Mouse (Mus musculus): ENCODE data around the gene Ipo5.

The Ipo5 gene

DNA sequence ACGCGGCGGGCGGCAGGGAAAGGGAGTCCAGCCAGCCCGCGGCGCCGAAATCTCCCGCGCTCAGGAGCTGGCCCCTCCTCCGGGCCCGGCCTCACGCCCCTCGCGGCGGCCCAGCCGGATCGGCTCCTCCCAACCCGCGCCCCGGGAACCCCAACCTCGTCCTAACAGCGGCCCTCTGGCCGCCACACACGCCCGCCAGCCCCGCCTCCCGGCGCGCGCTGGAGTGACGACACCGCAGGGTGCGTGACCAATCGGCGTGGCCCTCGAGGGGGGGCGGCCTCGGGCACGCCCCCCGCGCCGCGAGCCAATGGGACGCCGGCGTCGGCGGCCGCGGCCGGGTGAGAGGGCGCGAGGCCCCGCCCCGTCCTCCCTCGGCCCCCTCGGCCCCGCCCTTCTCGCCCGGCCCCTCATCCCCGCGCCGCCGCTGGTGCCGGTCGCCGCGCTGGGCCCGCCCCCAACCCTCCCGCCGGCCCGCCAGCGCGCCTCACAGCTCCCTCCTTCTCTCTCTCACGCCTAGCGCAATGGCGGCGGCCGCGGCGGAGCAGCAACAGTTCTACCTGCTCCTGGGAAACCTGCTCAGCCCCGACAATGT lies at the start of gene Ipo5:
Gene Ipo5, plus strand, starts transcription at position 492 of the 592 bp plus-strand sequence.
- DNase-seq (ENCODE audit: low spot score in 2 of 2): peak; percentile 97

DNA sequence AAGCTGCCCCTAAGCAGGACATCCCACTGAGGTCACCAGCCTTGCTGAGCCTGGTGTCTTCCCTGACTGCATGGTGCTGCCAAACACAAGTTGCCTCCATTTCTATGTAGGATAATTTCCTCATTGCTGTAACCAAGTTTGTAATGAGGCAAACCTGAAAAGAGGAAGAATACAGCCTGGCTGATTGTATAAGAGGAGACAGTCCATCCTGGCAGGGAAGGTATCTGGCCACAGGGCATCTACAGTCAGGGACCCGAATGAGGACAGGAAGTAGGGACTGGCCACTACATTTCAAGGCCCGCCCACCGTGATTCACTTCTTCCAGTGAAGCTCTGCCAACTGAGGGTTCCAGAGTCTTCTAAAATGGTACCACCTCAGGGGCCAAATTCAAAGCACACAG lies 47.8 kb upstream of the Ipo5 start:
- DNase-seq (ENCODE audit: low spot score in 2 of 2): no peak

DNA sequence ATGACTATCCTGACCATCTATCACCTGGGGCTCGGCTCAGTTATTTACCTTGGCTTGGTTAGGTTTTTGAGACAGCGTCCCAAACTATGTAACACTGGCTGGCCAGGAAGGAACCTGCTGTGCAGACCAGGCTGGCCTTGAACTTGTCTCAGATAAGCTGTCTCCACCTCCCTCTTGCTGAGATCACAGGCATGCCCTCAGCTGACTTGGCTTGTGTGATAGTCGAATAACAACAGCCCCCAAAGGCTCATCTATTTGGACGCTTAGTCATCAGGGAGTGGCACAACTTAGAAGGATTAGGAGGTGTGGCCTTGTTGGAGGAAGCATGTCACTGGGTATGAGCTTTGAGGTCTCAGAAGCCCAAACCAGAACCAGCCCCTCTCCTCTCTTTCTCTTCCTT lies 46.1 kb upstream of the Ipo5 start:
- no peak for DNase-seq (ENCODE audit: low spot score in 2 of 2)

DNA sequence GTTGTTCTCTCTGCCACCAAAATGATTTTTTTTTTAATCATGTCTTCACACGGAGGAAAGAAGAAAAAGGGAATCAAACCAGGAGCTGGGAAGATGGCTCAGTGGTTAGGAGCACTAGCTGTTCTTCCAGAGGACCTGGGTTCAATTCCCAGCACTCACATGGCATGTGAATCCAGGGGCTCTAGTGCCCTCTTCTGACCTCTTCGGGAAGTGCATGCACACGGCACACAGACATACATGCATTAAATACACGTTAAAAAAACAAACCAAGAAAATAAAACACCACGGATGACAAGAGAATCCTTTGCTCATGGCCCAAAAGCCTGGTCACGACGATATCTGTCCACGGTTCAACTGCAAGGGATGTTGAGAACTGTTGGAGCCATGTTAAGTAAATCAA lies 44.5 kb upstream of the Ipo5 start:
- DNase-seq (ENCODE audit: low spot score in 2 of 2): no peak

GRCm38 (mm10) chr14:120867121-120867520 lies 43.9 kb upstream of the Ipo5 start:
- DNase-seq (ENCODE audit: low spot score in 2 of 2): peak in 1 of 2 experiments; percentile 49

- DNase-seq (ENCODE audit: low spot score in 2 of 2): no peak
These were observed 42.5 kb upstream of the Ipo5 start for GRCm38 (mm10) chr14:120868494-120868893.

GRCm38 (mm10) chr14:120870736-120871135 lies 40.3 kb upstream of the Ipo5 start:
- DNase-seq (ENCODE audit: low spot score in 2 of 2): no peak

DNA sequence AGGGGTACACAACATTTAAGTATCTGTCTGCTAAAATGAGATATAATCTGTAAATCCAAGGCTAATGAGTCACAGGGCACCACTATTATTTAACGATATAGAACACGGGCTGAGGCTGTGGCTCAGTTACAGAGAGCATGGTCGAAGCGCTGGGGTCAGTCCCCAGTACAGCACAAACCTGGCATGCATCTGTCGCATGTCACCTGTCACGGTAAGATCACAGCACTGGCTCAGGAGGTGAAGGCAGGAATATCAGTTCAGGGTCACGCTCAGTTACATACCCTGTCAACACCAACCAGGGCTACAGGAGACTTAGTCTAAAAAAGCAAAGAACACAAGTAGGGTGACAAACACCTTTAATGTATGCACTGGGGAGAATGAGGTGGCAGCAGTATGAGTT lies 36.6 kb upstream of the Ipo5 start:
- no peak for DNase-seq (ENCODE audit: low spot score in 2 of 2)

GRCm38 (mm10) chr14:120875144-120875543 lies 35.9 kb upstream of the Ipo5 start:
- DNase-seq (ENCODE audit: low spot score in 2 of 2): no peak

GRCm38 (mm10) chr14:120875811-120876388 lies 35.1 kb upstream of the Ipo5 start:
- no peak for DNase-seq (ENCODE audit: low spot score in 2 of 2)

GRCm38 (mm10) chr14:120877147-120877546 lies 33.9 kb upstream of the Ipo5 start:
- DNase-seq (ENCODE audit: low spot score in 2 of 2): no peak

- DNase-seq (ENCODE audit: low spot score in 2 of 2): no peak
These were observed 32.0 kb upstream of the Ipo5 start for GRCm38 (mm10) chr14:120879026-120879425.

- DNase-seq (ENCODE audit: low spot score in 2 of 2): no peak
These were observed 30.4 kb upstream of the Ipo5 start for GRCm38 (mm10) chr14:120880601-120881000.

GRCm38 (mm10) chr14:120881054-120881453 lies 30.0 kb upstream of the Ipo5 start:
- no peak for DNase-seq (ENCODE audit: low spot score in 2 of 2)

GRCm38 (mm10) chr14:120888681-120889080 lies 22.3 kb upstream of the Ipo5 start:
- no peak for DNase-seq (ENCODE audit: low spot score in 2 of 2)

DNA sequence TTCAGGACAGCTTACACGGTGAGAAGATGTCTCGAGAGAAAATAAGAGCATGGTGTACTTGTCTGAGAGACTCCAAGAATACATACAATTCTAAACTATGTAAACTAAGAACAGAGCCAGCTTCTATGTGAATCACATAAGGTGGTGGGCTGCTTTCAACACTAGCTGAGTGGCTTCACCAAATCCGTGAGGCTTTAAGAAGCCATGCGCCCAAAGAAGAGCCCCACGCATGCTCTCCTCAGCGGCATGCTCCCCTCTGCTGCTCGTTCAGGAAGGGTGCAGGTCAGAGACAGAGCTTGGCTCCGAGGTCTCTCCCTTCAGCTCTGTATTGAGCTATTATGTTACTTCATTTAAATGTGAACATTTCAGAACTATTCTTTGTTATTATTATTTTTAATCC lies 18.7 kb upstream of the Ipo5 start:
- no peak for DNase-seq (ENCODE audit: low spot score in 2 of 2)

- DNase-seq (ENCODE audit: low spot score in 2 of 2): no peak
These were observed 14.4 kb upstream of the Ipo5 start for GRCm38 (mm10) chr14:120896613-120897012.

DNA sequence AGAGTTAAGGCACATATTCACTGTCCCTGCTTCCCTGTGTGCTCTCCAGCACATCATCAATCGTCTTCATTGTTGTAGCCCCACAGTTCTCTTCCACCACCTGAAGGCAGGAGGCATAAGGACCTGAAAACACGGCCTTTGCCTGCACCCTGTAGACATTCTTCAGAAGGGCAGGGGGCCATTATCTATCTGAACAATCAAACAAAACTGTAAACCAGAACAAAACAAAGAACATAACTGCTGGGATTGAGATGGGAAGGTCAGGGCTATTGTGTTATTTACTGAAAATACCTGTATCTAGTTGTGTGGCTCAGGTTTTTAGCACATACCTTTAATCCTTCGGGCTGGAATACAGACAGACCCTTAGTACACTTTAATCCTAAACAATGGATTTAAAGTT lies 12.1 kb upstream of the Ipo5 start:
- DNase-seq (ENCODE audit: low spot score in 2 of 2): no peak

GRCm38 (mm10) chr14:120909396-120909795 lies 1.6 kb upstream of the Ipo5 start:
- no peak for DNase-seq (ENCODE audit: low spot score in 2 of 2)

DNA sequence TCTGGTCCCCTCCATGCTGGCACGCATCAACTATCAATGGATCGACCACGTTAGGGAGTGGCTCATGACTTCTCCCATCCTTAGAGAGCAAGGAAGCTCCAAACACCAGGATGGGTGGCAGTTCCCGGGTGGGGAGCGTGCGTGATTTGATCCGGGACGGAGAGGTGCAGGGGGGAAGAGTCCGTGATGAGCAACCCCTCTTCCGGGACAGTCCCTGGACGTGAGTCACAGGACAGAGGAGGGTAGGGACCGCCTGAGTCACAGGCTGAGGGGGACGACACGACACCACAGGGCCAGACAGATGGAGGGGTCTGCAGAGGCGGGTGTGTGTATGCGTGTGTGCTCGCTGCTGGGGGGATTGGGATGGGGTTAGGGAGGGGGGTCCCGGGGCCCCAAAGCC lies 704 bp upstream of the Ipo5 start:
- peak; percentile 43 to 55 for DNase-seq (ENCODE audit: low spot score in 2 of 2)

- peak; percentile 56 to 69 for DNase-seq (ENCODE audit: low spot score in 2 of 2)
These were observed 421 bp downstream of the Ipo5 start for GRCm38 (mm10) chr14:120911388-120911901.

DNA sequence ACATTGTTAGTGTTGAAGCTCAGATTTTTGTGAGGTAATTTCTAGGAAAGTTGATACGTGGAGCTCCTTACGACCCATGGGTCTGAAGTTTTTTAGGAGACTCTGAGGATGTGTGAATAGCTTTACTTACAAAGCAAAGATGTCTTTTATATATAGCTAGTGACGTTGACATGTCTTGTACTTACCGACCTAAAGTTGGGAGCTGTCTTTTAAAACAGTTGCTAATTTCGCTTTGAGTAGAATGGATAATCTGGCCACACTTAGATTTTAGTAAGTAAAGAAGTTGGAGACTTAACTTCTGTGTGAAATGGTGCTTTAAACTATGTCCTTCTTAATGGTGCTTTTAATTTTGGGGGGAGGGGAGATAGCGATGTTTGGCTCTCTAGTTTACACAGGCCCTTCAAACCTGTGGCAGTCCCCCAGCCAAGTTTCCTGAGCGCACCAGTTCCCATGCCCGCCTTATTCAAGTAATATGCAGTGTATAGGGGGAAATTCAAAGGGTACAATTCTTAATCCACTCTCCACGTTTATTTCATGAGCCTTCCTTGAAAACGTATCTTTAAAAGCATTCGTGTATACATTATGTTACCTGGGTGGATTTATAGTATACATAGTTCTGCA lies 1.2 kb downstream of the Ipo5 start:
- no peak for DNase-seq (ENCODE audit: low spot score in 2 of 2)

GRCm38 (mm10) chr14:120912916-120913315 lies 1.9 kb downstream of the Ipo5 start:
- no peak for DNase-seq (ENCODE audit: low spot score in 2 of 2)
